Mouse (Mus musculus) splenic B cell, adult 2 months (primary cell): Measurements from ENCODE around the gene Ccr9.
A peak's percentile ranks its signal among the peaks of the same experiment; 100 is the strongest.

Source experiments
- DNase-seq: peaks from one replicate; pipeline ENCODE4 v3.0.0-alpha.2; 2011; ENCODE audit warnings: low read depth, low spot score
- H3K27me3 ChIP-seq: 2 replicates; pipeline ENCODE4 v1.6.1; 2012; ENCODE audit warnings: mild to moderate bottlenecking, low read length, moderate library complexity, mixed read lengths; ENCODE audit not compliant: control insufficient read depth, poor library complexity, insufficient read depth, severe bottlenecking
- H3K36me3 ChIP-seq: 2 replicates; pipeline ENCODE4 v1.6.1; 2012; ENCODE audit warnings: mild to moderate bottlenecking, low read length, moderate library complexity, mixed read lengths; ENCODE audit not compliant: control insufficient read depth, poor library complexity, insufficient read depth, severe bottlenecking

Gene Ccr9

DNA sequence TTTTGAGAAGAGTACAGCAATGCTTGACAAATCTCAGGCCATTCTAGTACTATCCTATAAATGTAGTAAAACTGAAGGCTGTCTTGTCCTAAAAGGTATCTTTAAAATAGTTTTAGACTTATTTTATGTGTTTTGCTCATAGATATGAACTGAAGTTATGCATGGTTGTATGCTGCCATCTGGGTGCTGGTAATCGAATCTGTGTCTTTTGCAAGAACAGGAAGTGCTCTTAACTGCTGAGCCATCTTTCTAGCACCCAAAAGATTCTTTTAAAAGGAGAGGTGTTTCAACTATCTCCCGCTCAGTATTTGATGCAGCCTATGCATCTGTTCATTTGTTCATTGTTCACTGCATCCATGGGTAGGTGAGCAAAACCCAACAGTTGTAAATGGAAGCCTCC is 127.0 kb downstream of the Ccr9 start:
- Histone ChIP-seq H3K36me3 (no peaks in the 10 kb centered on the region; the same call in none of the 2 replicates), H3K27me3 (no peaks in the 10 kb centered on the region)
- peak; percentile 23 for DNase-seq

DNA sequence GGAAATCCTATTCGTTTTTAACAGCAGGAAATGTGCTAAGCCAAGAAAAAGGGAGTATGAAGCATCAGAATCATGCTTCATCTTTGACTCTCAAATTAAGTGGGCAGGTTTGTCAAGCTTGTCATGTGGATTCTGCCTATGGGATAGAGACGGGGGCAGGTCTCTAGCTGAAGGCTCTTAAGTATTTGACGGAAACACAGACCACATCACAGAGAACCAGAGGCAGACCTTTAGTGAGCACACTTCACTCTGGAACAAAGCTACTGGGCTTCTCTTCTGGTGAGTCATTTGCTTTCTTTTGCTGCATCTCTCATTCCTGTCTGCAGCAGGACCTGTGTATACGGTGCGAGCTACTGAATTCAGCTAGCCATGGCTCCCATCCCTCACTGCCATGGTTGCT is 128.0 kb downstream of the Ccr9 start, which contains the start of gene Cxcr6:
TSS of gene Cxcr6 (plus strand) at position 209 of the 400 bp plus-strand sequence.
- H3K27me3 ChIP-seq = no peaks in the 10 kb centered on the region
- H3K36me3 ChIP-seq = no peaks in the 10 kb centered on the region; the same call in none of the 2 replicates
- DNase-seq = no peak

DNA sequence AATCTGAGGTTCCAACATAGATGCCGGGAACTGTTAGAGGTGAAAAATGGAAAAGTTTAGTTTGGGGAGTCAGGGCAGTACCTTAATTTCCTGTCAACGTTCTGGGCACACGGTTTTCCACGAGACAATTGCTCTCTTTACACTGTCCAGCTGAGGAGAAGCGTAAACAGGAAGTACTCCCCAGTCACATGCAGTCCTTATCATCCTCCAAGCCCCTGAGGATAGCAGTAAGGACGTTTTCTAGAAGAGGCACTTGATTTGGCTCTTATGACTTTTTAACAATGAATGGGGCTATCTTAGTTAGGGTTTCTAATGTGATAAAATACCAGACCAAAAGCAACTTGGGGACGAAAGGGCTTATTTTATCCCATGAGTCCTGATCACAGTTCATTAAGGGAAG is 130.3 kb downstream of the Ccr9 start:
- DNase-seq = no peak
- H3K36me3 ChIP-seq = no peaks in the 10 kb centered on the region; the same call in none of the 2 replicates
- H3K27me3 ChIP-seq = no peaks in the 10 kb centered on the region

DNA sequence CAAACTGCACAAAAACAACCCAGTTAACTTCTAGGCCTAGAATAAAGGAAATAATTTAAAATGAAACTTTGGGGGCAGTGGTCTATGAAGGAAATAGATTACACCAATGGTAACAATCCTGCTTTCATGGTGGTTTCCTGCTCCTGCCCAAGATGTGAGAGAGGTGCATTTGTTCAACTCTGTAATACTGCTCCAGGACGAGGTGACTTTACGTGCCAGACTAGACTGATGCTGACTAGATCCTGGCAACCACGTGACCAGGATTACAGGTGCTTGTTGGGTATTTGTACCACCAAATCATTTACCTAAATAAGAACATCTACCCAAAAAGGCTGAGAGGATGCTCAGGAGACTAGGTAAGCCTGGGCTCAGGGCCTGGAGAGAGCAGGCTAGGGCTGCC is 133.6 kb downstream of the Ccr9 start:
- DNase-seq = no peak
- Histone ChIP-seq H3K27me3 (no peaks in the 10 kb centered on the region), H3K36me3 (peaks cover 2% of the 10 kb centered on the region; the same call in 1 of the 2 replicates)

DNA sequence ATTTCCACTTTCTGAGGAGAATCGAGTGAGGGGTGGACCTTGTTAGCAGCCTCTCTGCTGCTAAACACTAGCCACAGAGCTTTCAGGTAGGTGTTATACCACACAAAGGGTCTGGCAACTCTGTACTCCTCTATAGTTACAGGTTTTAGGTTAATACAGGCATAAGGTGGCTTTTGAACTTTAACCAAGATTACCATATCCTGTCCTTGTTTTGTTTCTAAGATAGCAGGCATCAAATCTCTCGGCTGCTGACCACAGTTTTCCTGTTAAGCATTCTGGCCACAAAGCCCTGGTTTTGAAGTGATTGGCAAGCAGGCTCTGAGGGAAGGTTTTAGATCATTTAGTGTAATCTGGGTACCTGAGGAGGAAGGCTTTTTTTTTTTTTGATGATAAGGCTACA is 136.1 kb downstream of the Ccr9 start:
- peaks cover 7% of the 10 kb centered on the region for H3K36me3 ChIP-seq
- H3K27me3 ChIP-seq = no peaks in the 10 kb centered on the region
- no peak for DNase-seq

DNA sequence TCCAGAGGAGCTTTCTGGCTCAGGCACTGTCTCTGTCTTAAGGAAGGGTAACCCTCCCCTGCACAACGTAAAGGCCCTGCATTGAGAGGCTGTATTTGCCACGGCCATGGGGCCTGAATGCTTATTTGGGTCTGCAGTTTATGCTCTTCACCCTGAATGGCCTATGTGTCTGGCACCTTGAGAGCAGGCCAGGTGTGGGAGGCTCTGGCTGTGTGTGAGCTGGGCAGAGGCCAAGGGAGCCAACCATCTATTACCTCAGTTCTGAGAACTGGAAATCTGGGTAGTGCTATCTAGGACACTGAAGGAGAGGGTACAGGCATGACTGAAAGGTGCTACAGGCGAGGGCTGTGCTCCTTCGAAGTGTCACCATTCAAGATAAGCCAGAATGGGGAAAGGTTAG is 136.6 kb downstream of the Ccr9 start:
- Histone ChIP-seq H3K27me3 (no peaks in the 10 kb centered on the region), H3K36me3 (peaks cover 7% of the 10 kb centered on the region)
- DNase-seq = no peak

DNA sequence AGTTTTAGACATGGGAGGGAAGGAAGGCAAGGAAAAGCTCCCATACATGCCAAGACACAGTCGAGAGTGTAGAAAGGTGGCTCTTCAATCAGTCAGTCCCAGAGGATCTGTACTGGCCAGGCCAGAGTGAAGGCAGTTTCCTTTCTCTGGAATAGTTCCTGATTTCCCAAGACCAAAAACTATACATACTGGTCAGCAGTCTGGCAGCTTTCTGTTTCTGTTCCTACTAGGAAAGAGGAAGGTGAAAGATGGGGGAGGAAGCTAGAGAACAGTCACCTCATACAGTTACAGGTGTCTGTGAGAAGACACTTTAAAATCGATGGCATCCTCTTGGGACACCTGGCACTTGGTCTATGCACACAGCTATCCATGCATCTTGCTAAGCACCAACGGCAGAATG is 137.2 kb downstream of the Ccr9 start:
- peak; percentile 16 for DNase-seq
- Histone ChIP-seq H3K27me3 (no peaks in the 10 kb centered on the region), H3K36me3 (peaks cover 7% of the 10 kb centered on the region)

DNA sequence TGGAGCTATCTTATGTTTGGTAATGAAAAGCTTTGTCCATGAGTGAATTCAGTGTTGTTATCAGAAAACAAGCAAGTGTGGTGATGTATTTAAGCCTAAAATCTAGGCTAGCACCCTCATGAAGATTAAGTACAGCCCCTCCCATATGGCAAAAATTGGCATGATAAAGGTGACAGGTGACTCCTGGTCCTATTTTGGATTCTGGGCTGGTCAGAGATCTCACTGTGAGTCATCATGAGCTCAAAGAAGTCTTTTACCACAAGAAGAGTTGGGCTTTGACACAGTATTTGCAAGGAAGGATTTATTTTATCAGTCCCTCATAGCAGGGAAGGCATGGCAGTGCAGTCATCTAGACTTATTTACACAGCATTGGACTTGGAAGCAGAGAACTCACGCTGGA is 137.8 kb downstream of the Ccr9 start:
- DNase-seq = no peak
- Histone ChIP-seq H3K36me3 (peaks cover 7% of the 10 kb centered on the region), H3K27me3 (no peaks in the 10 kb centered on the region)

DNA sequence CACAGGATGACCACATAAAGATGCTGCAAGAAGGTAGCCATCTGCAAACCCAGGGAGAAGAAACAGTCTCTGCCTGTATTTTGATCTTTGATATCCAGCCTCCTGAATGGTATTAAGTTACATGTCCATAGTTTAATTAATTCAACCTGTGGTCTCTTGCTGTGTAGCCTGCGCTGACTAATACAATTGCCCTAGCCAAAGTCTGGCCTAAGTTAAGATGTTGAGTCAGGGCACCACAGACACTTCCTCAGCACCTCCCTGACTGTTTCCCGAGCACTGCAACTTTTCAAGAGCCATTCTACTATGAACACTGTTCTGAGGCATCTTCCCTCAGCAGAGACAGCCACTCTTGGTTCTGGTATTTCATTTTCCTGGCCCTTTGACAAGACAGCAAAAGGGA is 140.4 kb downstream of the Ccr9 start:
- peaks cover 7% of the 10 kb centered on the region for H3K36me3 ChIP-seq
- no peak for DNase-seq
- no peaks in the 10 kb centered on the region for H3K27me3 ChIP-seq

DNA sequence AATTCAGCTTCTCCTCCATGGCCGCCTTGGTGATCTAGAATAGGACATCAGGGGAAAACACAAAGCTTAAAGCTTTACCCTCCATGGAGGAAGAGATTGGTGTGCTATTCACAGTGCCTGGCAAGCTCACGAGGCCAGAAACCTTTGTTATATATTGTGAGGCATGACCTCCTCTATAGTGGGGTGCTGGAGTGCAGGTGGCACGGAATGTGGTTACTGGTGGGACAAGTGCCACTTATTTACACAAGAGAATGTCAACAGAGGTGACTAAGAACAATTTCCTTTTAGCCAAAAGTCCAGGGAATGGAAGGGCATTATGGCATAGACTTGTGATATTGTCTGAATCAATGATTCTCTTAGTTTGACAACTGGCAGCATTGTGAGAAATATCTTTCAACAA is 148.4 kb downstream of the Ccr9 start:
- Histone ChIP-seq H3K27me3 (no peaks in the 10 kb centered on the region), H3K36me3 (peaks cover 14% of the 10 kb centered on the region)
- DNase-seq = no peak

DNA sequence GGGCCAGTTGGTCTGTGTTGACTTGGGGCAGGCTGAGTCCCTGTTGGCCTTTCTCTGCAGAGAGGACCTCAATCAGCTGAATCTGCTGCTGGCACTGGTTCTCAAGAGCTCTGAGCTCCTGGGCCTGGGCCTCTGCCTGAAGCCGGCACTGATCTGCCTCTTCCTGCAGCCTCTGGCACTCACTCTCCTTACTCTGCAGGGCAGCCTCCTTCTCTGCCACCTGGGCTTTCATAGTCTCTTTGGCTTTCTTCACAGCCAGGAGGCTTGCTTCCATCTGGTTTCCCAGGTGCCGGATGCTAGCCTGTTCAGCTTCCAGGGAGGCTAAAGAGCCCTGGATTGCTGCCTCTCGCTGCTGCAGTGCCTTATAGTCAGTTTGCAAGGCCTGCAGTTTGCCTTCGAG is 150.7 kb downstream of the Ccr9 start:
- peaks cover 14% of the 10 kb centered on the region; the same call in 1 of the 2 replicates for H3K36me3 ChIP-seq
- no peak for DNase-seq
- H3K27me3 ChIP-seq = no peaks in the 10 kb centered on the region
